Mouse (Mus musculus): ENCODE measurements around the gene Gm42957.

GRCm38 (mm10) chr3:96599069-96599393 lies 36.2 kb upstream of the Gm42957 start:
- TF ChIP-seq TCF12 (IDR thresholded peaks at IDR 0.05; ENCODE audit: insufficient read depth, poor library complexity, severe bottlenecking) (no peak), USF1 (IDR thresholded peaks at IDR 0.05; ENCODE audit: low read depth) (no peak), POLR2A (IDR thresholded peaks at IDR 0.05; ENCODE audit: insufficient read length, low read depth) (no peak), MAX (IDR thresholded peaks at IDR 0.05; ENCODE audit: low read depth) (no peak), POLR2AphosphoS2 (IDR thresholded peaks at IDR 0.05; ENCODE audit: insufficient read length, low read depth) (no peak), SRF (IDR thresholded peaks at IDR 0.05; ENCODE audit: control insufficient read depth, insufficient read length, low read depth) (no peak), E2F4 (IDR thresholded peaks at IDR 0.05; ENCODE audit: insufficient read depth) (no peak), MYOG (IDR thresholded peaks at IDR 0.05; ENCODE audit: control insufficient read depth in 1 of 3, insufficient read depth in 1 of 3, insufficient read length in 2 of 3, low read depth in 2 of 3) (no peak)
